ENCODE assay signal across 9 mouse cellular contexts in genomic region chr15:79357974-79358690, GRCm38 (mm10). TPM values are rescaled to one million over a fixed set of nuclear protein-coding genes. Genes with fewer than 3 reads are reported as not detected.
DNase-seq lines count a peak whose midpoint lies in the region; ATAC-seq and TF ChIP-seq lines count a peak whose summit lies in the region.
"Had no signal": no experiment of that assay in that cellular context is flagged by ENCODE, and none has a peak within 500 bp of the region (broad histone marks: within the 10 kb centered on the region; RNA-seq: fewer than 3 reads in every experiment).

No protein-coding gene starts in this region.

- peaks cover 22% of the 10 kb centered on the region for H3K36me3 ChIP-seq in embryonic facial prominence, embryonic 14.5 days (ENCODE audit: control insufficient read depth, insufficient read depth, low read length)
- H3K36me3 ChIP-seq in intestine, embryonic 16.5 days (ENCODE audit: control insufficient read depth, insufficient read depth, low read length), result peaks cover 11% of the 10 kb centered on the region
- peaks cover 3% of the 10 kb centered on the region; the same call in 1 of the 2 replicates for H3K36me3 ChIP-seq in midbrain, embryonic 11.5 days (ENCODE audit: control insufficient read depth, insufficient read depth, low read length)

- peak overlapping the region; percentile 53 for H3K4me3 ChIP-seq in embryonic facial prominence, embryonic 14.5 days (ENCODE audit: low read depth, low read length)
- peak overlapping the region; percentile 55; the same call in 1 of the 2 replicates for H3K4me3 ChIP-seq in intestine, embryonic 16.5 days (ENCODE audit: low read length)
- H3K4me3 ChIP-seq in midbrain, embryonic 11.5 days (ENCODE audit: low read depth, low read length), result peak overlapping the region; percentile 39

- no peak for TF ChIP-seq CTCF in brain, embryonic 14.5 days (IDR thresholded peaks at IDR 0.05; ENCODE audit: borderline replicate concordance, extremely low read depth, insufficient read depth, insufficient read length)

- TF ChIP-seq POLR2A in brain, embryonic 14.5 days (IDR thresholded peaks at IDR 0.05; ENCODE audit: borderline replicate concordance, extremely low read depth, insufficient read depth, insufficient read length, poor library complexity, severe bottlenecking), result no peak

- H3K4me1 ChIP-seq in embryonic facial prominence, embryonic 14.5 days (ENCODE audit: control insufficient read depth, insufficient read depth, low read length), result peaks cover 20% of the 10 kb centered on the region
- peaks cover 47% of the 10 kb centered on the region for H3K4me1 ChIP-seq in intestine, embryonic 16.5 days (ENCODE audit: control insufficient read depth, insufficient read depth, low read length)
- peaks cover 13% of the 10 kb centered on the region for H3K4me1 ChIP-seq in midbrain, embryonic 11.5 days (ENCODE audit: control insufficient read depth, insufficient read depth, low read length)

- peak overlapping the region; percentile 98 for H3K4me2 ChIP-seq in embryonic facial prominence, embryonic 14.5 days (ENCODE audit: low read depth, low read length)
- peak overlapping the region; percentile 94 for H3K4me2 ChIP-seq in intestine, embryonic 16.5 days (ENCODE audit: low read depth, low read length)
- H3K4me2 ChIP-seq in midbrain, embryonic 11.5 days, result peak overlapping the region; percentile 87

- no peaks in the 10 kb centered on the region for H3K9me3 ChIP-seq in embryonic facial prominence, embryonic 14.5 days (ENCODE audit: control insufficient read depth, low read length)
- H3K9me3 ChIP-seq in intestine, embryonic 16.5 days (ENCODE audit: control insufficient read depth, low read length), result no peaks in the 10 kb centered on the region
- H3K9me3 ChIP-seq in midbrain, embryonic 11.5 days (ENCODE audit: control insufficient read depth, low read length), result no peaks in the 10 kb centered on the region
- H3K9me3 ChIP-seq: megakaryocyte, embryonic 14.5 days had no signal

- H3K27me3 ChIP-seq in embryonic facial prominence, embryonic 14.5 days (replicated peaks; ENCODE audit: control insufficient read depth, insufficient read depth, low read length), result no peaks in the 10 kb centered on the region
- H3K27me3 ChIP-seq in intestine, embryonic 16.5 days (replicated peaks; ENCODE audit: control insufficient read depth, insufficient read depth, low read length), result no peaks in the 10 kb centered on the region
- peaks cover 19% of the 10 kb centered on the region for H3K27me3 ChIP-seq in midbrain, embryonic 11.5 days (ENCODE audit: control insufficient read depth, insufficient read depth, low read length)

- H3K9ac ChIP-seq in embryonic facial prominence, embryonic 14.5 days (ENCODE audit: low read depth, low read length), result no peak overlapping the region; the same call in 1 of the 2 replicates
- H3K9ac ChIP-seq in intestine, embryonic 16.5 days (ENCODE audit: low read depth, low read length), result peak overlapping the region; percentile 75
- H3K9ac ChIP-seq in midbrain, embryonic 11.5 days (ENCODE audit: low read length), result peak overlapping the region; percentile 4; the same call in 1 of the 2 replicates

- 0 out of 2 replicates have a peak, but pooled peaks have one; percentile 2 for ATAC-seq in embryonic facial prominence, embryonic 14.5 days (ENCODE audit: low read depth)
- ATAC-seq in intestine, embryonic 16.5 days, result peak; percentile 18
- ATAC-seq in midbrain, embryonic 11.5 days (ENCODE audit: low FRiP score), result peak; percentile 39; the same call in 1 of the 2 replicates

- WGBS in embryonic facial prominence, embryonic 14.5 days, result 38% methylated on average over 12 of the region's 12 CpGs
- 38% methylated on average over 12 of the region's 12 CpGs for WGBS in intestine, embryonic 16.5 days
- 38% methylated on average over 12 of the region's 12 CpGs for WGBS in midbrain, embryonic 11.5 days

- no peak overlapping the region for H3K27ac ChIP-seq in embryonic facial prominence, embryonic 14.5 days (replicated peaks; ENCODE audit: low read depth, low read length)
- H3K27ac ChIP-seq in intestine, embryonic 16.5 days (ENCODE audit: low read length), result peak overlapping the region; percentile 78
- no peak overlapping the region for H3K27ac ChIP-seq in midbrain, embryonic 11.5 days (ENCODE audit: low read depth, low read length)

- intact Hi-C loops in left cerebral cortex, postnatal 14 days (cut with DNase I), result no loop called here

- peak; percentile 14 for DNase-seq in brain, embryonic 14.5 days (ENCODE audit: low read depth)
- DNase-seq in embryonic facial prominence, embryonic 14.5 days (ENCODE audit: low spot score), result no peak
- DNase-seq in midbrain, embryonic 11.5 days (ENCODE audit: low spot score, missing footprints), result peak; percentile 85
- no peak for DNase-seq in left cerebral cortex, postnatal 14 days (ENCODE audit: low spot score in 2 of 2)
- DNase-seq in frontal cortex, postnatal 10 days (ENCODE audit: low spot score in 2 of 2), result no peak
- no peak for DNase-seq in cerebellum, adult 8-10 months
- no peak for DNase-seq in right cerebral cortex, postnatal 25 days

RNA-seq across cellular contexts. Expression of gene Maff, which starts 11.7 kb away (rescaled TPM):
- polyA plus RNA-seq in brain, embryonic 14.5 days (2012; rRNA removed), result 1.8 and 2.6 TPM in 2 replicates
- 2.6 and 2.8 TPM in 2 replicates for polyA plus RNA-seq in embryonic facial prominence, embryonic 14.5 days (2014; fragmentation: Nextera tagmentation; extraction: Ambion mirVana)
- 6.0 and 7.1 TPM in 2 replicates for polyA plus RNA-seq in intestine, embryonic 16.5 days (2015; fragmentation: Nextera tagmentation; extraction: Ambion mirVana)
- polyA plus RNA-seq in midbrain, embryonic 11.5 days (2014; fragmentation: Nextera tagmentation; extraction: Ambion mirVana), result 1.0 and 2.3 TPM in 2 replicates
- 1 to 10 TPM; 1.4 to 2.6 TPM for total RNA-seq in left cerebral cortex, postnatal 14 days (2021)

RNA-seq across cellular contexts. Expression of gene Pla2g6, which starts 29.9 kb away (rescaled TPM):
- polyA plus RNA-seq in brain, embryonic 14.5 days (2012; rRNA removed), result 98.9 and 153 TPM in 2 replicates
- polyA plus RNA-seq in embryonic facial prominence, embryonic 14.5 days (2014; fragmentation: Nextera tagmentation; extraction: Ambion mirVana), result 13.3 and 14.6 TPM in 2 replicates
- polyA plus RNA-seq in intestine, embryonic 16.5 days (2015; fragmentation: Nextera tagmentation; extraction: Ambion mirVana), result 27.1 and 28.3 TPM in 2 replicates
- polyA plus RNA-seq in midbrain, embryonic 11.5 days (2014; fragmentation: Nextera tagmentation; extraction: Ambion mirVana), result 18.4 and 20.6 TPM in 2 replicates
- total RNA-seq in left cerebral cortex, postnatal 14 days (2021), result 10 to 100 TPM; 21.5 to 23.0 TPM

RNA-seq across cellular contexts. Expression of gene Tmem184b, which starts 45.2 kb away (rescaled TPM):
- 52.3 and 70.7 TPM in 2 replicates for polyA plus RNA-seq in brain, embryonic 14.5 days (2012; rRNA removed)
- polyA plus RNA-seq in embryonic facial prominence, embryonic 14.5 days (2014; fragmentation: Nextera tagmentation; extraction: Ambion mirVana), result 73.0 and 77.6 TPM in 2 replicates
- polyA plus RNA-seq in intestine, embryonic 16.5 days (2015; fragmentation: Nextera tagmentation; extraction: Ambion mirVana), result 43.6 and 46.4 TPM in 2 replicates
- 25.5 and 33.8 TPM in 2 replicates for polyA plus RNA-seq in midbrain, embryonic 11.5 days (2014; fragmentation: Nextera tagmentation; extraction: Ambion mirVana)
- total RNA-seq in left cerebral cortex, postnatal 14 days (2021), result 10 to 100 TPM; 56.2 to 56.8 TPM

Comparison
In these comparisons a context has a peak if more than half of its experiments do, and no peak if none do; other contexts are left out.
1. DNase-seq: peak in brain, embryonic 14.5 days (single experiment) and midbrain, embryonic 11.5 days (single experiment); none in embryonic facial prominence, embryonic 14.5 days (single experiment), left cerebral cortex, postnatal 14 days (0 of 2), frontal cortex, postnatal 10 days (0 of 2), cerebellum, adult 8-10 months (single experiment) and right cerebral cortex, postnatal 25 days (single experiment).
2. Peak in every context shown above with its lines, with median percentiles within 50 percentile points of each other: ATAC-seq, H3K4me2 ChIP-seq and H3K4me3 ChIP-seq.